Mouse (Mus musculus) E14TG2a.4 (cell line): ENCODE measurements around the gene Olfr1145.

Experiments
- CTCF ChIP-seq: conservative IDR thresholded peaks from 2 replicates; pipeline ENCODE4 v1.5.1; 2014; ENCODE audit warnings: low read length
- NANOG ChIP-seq: IDR thresholded peaks from 2 replicates; pipeline ENCODE4 v1.6.1; 2014; ENCODE audit warnings: borderline replicate concordance, low read length, mixed read lengths
- POU5F1 ChIP-seq: IDR thresholded peaks from 2 replicates; pipeline ENCODE4 v1.6.1; 2014; ENCODE audit warnings: low read length, borderline replicate concordance

DNA sequence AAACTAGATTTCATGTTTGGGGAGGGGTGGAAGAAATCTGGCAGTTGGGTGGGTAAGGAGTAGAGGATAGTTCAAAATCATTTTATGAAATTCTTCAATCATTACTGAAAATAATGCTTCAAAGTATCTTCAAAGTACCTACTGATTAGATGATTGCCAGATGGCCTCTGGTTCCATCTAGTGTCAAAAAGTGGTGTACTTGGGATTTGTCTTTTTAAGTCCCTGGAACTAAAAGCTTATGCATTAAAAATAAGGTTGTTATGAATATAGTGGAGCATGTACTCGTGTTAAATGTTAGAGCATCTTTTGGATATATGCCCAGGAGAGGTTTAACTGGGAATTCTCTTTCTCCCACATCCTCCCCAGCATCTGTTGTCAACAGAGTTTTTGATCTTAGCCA lies 33.5 kb upstream of the Olfr1145 start:
- no peak for TF ChIP-seq CTCF
- no peak for TF ChIP-seq POU5F1
- TF ChIP-seq NANOG: no peak
